Mouse (Mus musculus): Measurements from ENCODE around the gene Pold2. TPM values are rescaled to one million over a fixed set of nuclear protein-coding genes. Genes with fewer than 3 reads are reported as not detected.

Gene Pold2
- polyA plus RNA-seq, 1 experiment from 2014 or later: 122 TPM

GRCm38 (mm10) chr11:5872707-5873106 lies 5.4 kb downstream of the Pold2 start:
- Histone ChIP-seq H3K4me2 (no peak overlapping the region), H3K27me3 (replicated peaks) (no peaks in the 10 kb centered on the region), H3K9ac (no peak overlapping the region), H3K9me3 (no peaks in the 10 kb centered on the region), H3K4me1 (peaks cover 10% of the 10 kb centered on the region), H3K36me3 (peaks cover 52% of the 10 kb centered on the region), H3K27ac (no peak overlapping the region), H3K4me3 (replicated peaks) (no peak overlapping the region)
- WGBS: 96% methylated on average over 11 of the region's 11 CpGs
- no peak for ATAC-seq (ENCODE audit: insufficient read depth, low FRiP score, low read depth)

GRCm38 (mm10) chr11:5870069-5870468 lies 8.0 kb downstream of the Pold2 start:
- Histone ChIP-seq H3K4me2 (no peak overlapping the region), H3K4me1 (no peaks in the 10 kb centered on the region), H3K4me3 (replicated peaks) (no peak overlapping the region), H3K27me3 (replicated peaks) (no peaks in the 10 kb centered on the region), H3K9ac (no peak overlapping the region), H3K27ac (no peak overlapping the region), H3K9me3 (no peaks in the 10 kb centered on the region), H3K36me3 (peaks cover 52% of the 10 kb centered on the region)
- ATAC-seq (ENCODE audit: insufficient read depth, low FRiP score, low read depth): no peak
- WGBS: 89% methylated on average over 16 of the region's 16 CpGs

GRCm38 (mm10) chr11:5869331-5869730 lies 8.8 kb downstream of the Pold2 start:
- H3K9me3 ChIP-seq: no peaks in the 10 kb centered on the region
- no peaks in the 10 kb centered on the region for H3K27me3 ChIP-seq (replicated peaks)
- H3K27ac ChIP-seq: no peak overlapping the region
- no peaks in the 10 kb centered on the region for H3K4me1 ChIP-seq
- peaks cover 45% of the 10 kb centered on the region for H3K36me3 ChIP-seq
- 90% methylated on average over 16 of the region's 16 CpGs for WGBS
- H3K4me2 ChIP-seq: no peak overlapping the region
- no peak overlapping the region for H3K4me3 ChIP-seq (replicated peaks)
- H3K9ac ChIP-seq: no peak overlapping the region
- no peak for ATAC-seq (ENCODE audit: insufficient read depth, low FRiP score, low read depth)

GRCm38 (mm10) chr11:5868324-5868723 lies 9.8 kb downstream of the Pold2 start:
- H3K27me3 ChIP-seq (replicated peaks): no peaks in the 10 kb centered on the region
- H3K36me3 ChIP-seq: peaks cover 35% of the 10 kb centered on the region
- H3K4me2 ChIP-seq: no peak overlapping the region
- H3K27ac ChIP-seq: no peak overlapping the region
- no peak for ATAC-seq (ENCODE audit: insufficient read depth, low FRiP score, low read depth)
- no peaks in the 10 kb centered on the region for H3K4me1 ChIP-seq
- H3K9me3 ChIP-seq: no peaks in the 10 kb centered on the region
- H3K4me3 ChIP-seq (replicated peaks): no peak overlapping the region
- no peak overlapping the region for H3K9ac ChIP-seq
- WGBS: 90% methylated on average over 12 of the region's 12 CpGs

- Histone ChIP-seq H3K9me3 (no peaks in the 10 kb centered on the region), H3K4me3 (replicated peaks) (no peak overlapping the region), H3K36me3 (peaks cover 24% of the 10 kb centered on the region), H3K4me2 (no peak overlapping the region), H3K27ac (no peak overlapping the region), H3K4me1 (peaks cover 10% of the 10 kb centered on the region), H3K9ac (no peak overlapping the region), H3K27me3 (replicated peaks) (no peaks in the 10 kb centered on the region)
- 74% methylated on average over 2 of the region's 2 CpGs for WGBS
- no peak for ATAC-seq (ENCODE audit: insufficient read depth, low FRiP score, low read depth)
Measured at GRCm38 (mm10) chr11:5867196-5867595, 10.9 kb downstream of the Pold2 start.

GRCm38 (mm10) chr11:5862394-5863105 lies 15.5 kb downstream of the Pold2 start:
- peak overlapping the region; percentile 41; the same call in 1 of the 2 replicates for H3K9ac ChIP-seq
- no peak for ATAC-seq (ENCODE audit: insufficient read depth, low FRiP score, low read depth)

GRCm38 (mm10) chr11:5861678-5862393 lies 16.3 kb downstream of the Pold2 start, which contains the start of gene Aebp1:
Aebp1 (plus strand) TSS chr11:5861947.
- 2% methylated on average over 49 of the region's 59 CpGs for WGBS
- H3K27ac ChIP-seq: no peak within 1 kb of the TSS
- H3K4me2 ChIP-seq: peak within 1 kb of the TSS; percentile 87
- H3K9ac ChIP-seq: peak within 1 kb of the TSS; percentile 41
- no peaks in the 10 kb centered on the region; the same call in 1 of the 2 replicates for H3K27me3 ChIP-seq (replicated peaks)
- peak within 1 kb of the TSS; percentile 51 for H3K4me3 ChIP-seq (replicated peaks)
- peaks cover 21% of the 10 kb centered on the region for H3K4me1 ChIP-seq
- no peaks in the 10 kb centered on the region; the same call in 1 of the 2 replicates for H3K36me3 ChIP-seq
- no peaks in the 10 kb centered on the region for H3K9me3 ChIP-seq
- peak; percentile 63; the same call in 1 of the 2 replicates for ATAC-seq (ENCODE audit: insufficient read depth, low FRiP score, low read depth)

More at GRCm38 (mm10) chr11:5862394-5863105, 15.5 kb downstream of the Pold2 start:
- H3K4me1 ChIP-seq: peaks cover 21% of the 10 kb centered on the region
- no peaks in the 10 kb centered on the region for H3K9me3 ChIP-seq
- H3K27me3 ChIP-seq (replicated peaks): no peaks in the 10 kb centered on the region; the same call in 1 of the 2 replicates
- no peak overlapping the region for H3K27ac ChIP-seq
- no peaks in the 10 kb centered on the region; the same call in 1 of the 2 replicates for H3K36me3 ChIP-seq
- H3K4me2 ChIP-seq: peak overlapping the region; percentile 87
- H3K4me3 ChIP-seq (replicated peaks): peak overlapping the region; percentile 51
- WGBS: 17% methylated on average over 15 of the region's 15 CpGs

- no peaks in the 10 kb centered on the region for H3K9me3 ChIP-seq
- no peaks in the 10 kb centered on the region; the same call in 1 of the 2 replicates for H3K36me3 ChIP-seq
- no peak for ATAC-seq (ENCODE audit: insufficient read depth, low FRiP score, low read depth)
- 51% methylated on average over 6 of the region's 6 CpGs for WGBS
- no peak overlapping the region for H3K9ac ChIP-seq
- no peak overlapping the region for H3K4me3 ChIP-seq (replicated peaks)
- H3K27ac ChIP-seq: no peak overlapping the region
- no peaks in the 10 kb centered on the region; the same call in 1 of the 2 replicates for H3K27me3 ChIP-seq (replicated peaks)
- peaks cover 21% of the 10 kb centered on the region for H3K4me1 ChIP-seq
- no peak overlapping the region for H3K4me2 ChIP-seq
Measured at GRCm38 (mm10) chr11:5860639-5861038, 17.5 kb downstream of the Pold2 start.

- Histone ChIP-seq H3K4me1 (peaks cover 21% of the 10 kb centered on the region), H3K4me2 (no peak overlapping the region), H3K27ac (no peak overlapping the region), H3K9ac (no peak overlapping the region), H3K27me3 (replicated peaks) (no peaks in the 10 kb centered on the region; the same call in 1 of the 2 replicates), H3K36me3 (no peaks in the 10 kb centered on the region), H3K9me3 (no peaks in the 10 kb centered on the region), H3K4me3 (replicated peaks) (no peak overlapping the region)
- WGBS: 86% methylated on average over 13 of the region's 13 CpGs
- ATAC-seq (ENCODE audit: insufficient read depth, low FRiP score, low read depth): no peak
Measured at GRCm38 (mm10) chr11:5859883-5860550, 18.1 kb downstream of the Pold2 start.

- WGBS: 82% methylated on average over 1 of the region's 1 CpGs
- Histone ChIP-seq H3K36me3 (no peaks in the 10 kb centered on the region), H3K4me3 (replicated peaks) (no peak overlapping the region), H3K27me3 (replicated peaks) (no peaks in the 10 kb centered on the region; the same call in 1 of the 2 replicates), H3K9ac (no peak overlapping the region), H3K9me3 (no peaks in the 10 kb centered on the region), H3K4me1 (peaks cover 21% of the 10 kb centered on the region), H3K27ac (no peak overlapping the region), H3K4me2 (no peak overlapping the region)
- no peak for ATAC-seq (ENCODE audit: insufficient read depth, low FRiP score, low read depth)
Measured at GRCm38 (mm10) chr11:5858723-5859122, 19.4 kb downstream of the Pold2 start.

- Histone ChIP-seq H3K9ac (no peak overlapping the region), H3K36me3 (no peaks in the 10 kb centered on the region), H3K27me3 (replicated peaks) (no peaks in the 10 kb centered on the region; the same call in 1 of the 2 replicates), H3K4me2 (no peak overlapping the region), H3K27ac (no peak overlapping the region), H3K4me1 (peaks cover 5% of the 10 kb centered on the region; the same call in 1 of the 2 replicates), H3K9me3 (no peaks in the 10 kb centered on the region), H3K4me3 (replicated peaks) (no peak overlapping the region)
- no peak for ATAC-seq (ENCODE audit: insufficient read depth, low FRiP score, low read depth)
- WGBS: 80% methylated on average over 8 of the region's 8 CpGs
Measured at GRCm38 (mm10) chr11:5856479-5857130, 21.5 kb downstream of the Pold2 start.

Data from stomach, embryonic 15.5 days (tissue).